Mouse (Mus musculus) heart, postnatal 10 days (tissue): ENCODE results near the gene Adh1. TPM values are rescaled to one million over a fixed set of nuclear protein-coding genes. Genes with fewer than 3 reads are reported as not detected.

Source experiments
- DNase-seq, 2 experiments: peaks; one replicate each; pipeline ENCODE4 v3.0.0; 2021
- intact Hi-C: fragments of 180-260 bp; cut with DNase I; formaldehyde crosslinking; loops from one replicate; pipeline ENCODE4 v1.15.1; 2025
- total RNA-seq, 2 experiments: library from RNA; stranded (reverse); gene quantifications; 2 replicates each; pipeline ENCODE4 v1.2.3; 2021

The Adh1 gene
- total RNA-seq, 2 experiments from 2014 or later = 24.1 to 54.7 TPM

DNA sequence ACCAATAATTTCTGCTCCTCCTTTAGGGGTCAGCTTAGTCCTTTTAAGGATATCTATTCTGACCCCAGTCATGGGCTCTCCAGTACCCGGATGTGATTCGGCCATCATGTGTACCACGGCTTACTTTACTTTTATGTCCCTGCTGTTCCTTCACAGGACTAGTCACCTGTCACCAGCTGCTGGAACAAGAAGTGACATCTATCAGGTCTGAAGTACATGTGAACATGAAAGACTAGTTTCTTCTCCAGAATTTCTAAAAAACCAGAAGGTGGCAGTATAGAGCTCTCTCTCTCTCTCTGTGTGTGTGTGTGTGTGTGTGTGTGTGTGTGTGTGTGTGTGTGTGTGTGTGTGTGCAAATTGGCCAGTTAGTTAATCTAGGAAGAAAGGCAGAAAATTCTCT is 20.4 kb upstream of the Adh1 start:
- intact Hi-C loops = loop anchor here (2.0 kb wide), 1 partner anchor 40 kb away; no protein-coding TSS in a partner anchor
- DNase-seq = peak in 1 of 2 experiments; percentile 6

DNA sequence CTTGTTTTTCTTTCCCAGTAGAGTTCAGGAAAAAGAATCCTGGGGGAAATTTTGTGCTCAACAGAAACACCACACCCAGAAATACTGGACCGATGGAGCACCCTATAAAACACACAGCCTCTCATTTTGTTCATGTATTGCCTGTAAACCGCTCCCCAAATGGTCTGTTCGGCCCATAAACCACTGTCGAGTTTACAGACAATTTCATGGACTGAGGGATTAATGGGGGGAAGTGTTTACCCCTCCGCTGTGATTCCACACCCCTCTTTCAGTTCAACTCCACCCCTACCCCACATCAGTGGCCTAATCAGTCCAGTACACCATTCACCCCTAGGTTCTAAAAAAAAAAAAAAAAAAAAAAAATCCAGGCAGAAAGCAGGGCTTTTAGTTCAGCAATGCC is 19.8 kb upstream of the Adh1 start:
- no peak for DNase-seq
- intact Hi-C loops = loop anchor here (2.0 kb wide), 1 partner anchor 40 kb away; no protein-coding TSS in a partner anchor

DNA sequence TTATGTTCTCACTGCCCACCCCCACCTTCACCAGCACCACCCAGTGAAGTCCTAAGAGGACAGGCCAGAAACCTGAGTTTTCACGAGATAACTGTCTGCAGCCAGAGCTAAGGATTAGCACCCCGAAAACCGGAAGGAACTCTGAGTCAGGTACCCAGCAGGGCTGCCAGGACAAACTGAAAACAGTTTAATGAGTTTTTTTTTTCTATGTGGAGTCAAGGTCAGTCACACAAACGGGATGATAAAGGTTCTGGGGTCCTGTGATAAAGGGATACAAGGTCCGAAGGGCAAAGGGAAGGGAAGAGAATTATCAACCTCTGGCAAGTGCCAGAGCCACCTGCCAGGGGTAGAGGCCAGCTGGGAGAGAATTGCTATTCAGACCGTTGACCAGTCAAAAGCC is 19.4 kb upstream of the Adh1 start:
- intact Hi-C loops = loop anchor here (2.0 kb wide), 1 partner anchor 39 kb away; no protein-coding TSS in a partner anchor
- DNase-seq = peak in 1 of 2 experiments; percentile 12

DNA sequence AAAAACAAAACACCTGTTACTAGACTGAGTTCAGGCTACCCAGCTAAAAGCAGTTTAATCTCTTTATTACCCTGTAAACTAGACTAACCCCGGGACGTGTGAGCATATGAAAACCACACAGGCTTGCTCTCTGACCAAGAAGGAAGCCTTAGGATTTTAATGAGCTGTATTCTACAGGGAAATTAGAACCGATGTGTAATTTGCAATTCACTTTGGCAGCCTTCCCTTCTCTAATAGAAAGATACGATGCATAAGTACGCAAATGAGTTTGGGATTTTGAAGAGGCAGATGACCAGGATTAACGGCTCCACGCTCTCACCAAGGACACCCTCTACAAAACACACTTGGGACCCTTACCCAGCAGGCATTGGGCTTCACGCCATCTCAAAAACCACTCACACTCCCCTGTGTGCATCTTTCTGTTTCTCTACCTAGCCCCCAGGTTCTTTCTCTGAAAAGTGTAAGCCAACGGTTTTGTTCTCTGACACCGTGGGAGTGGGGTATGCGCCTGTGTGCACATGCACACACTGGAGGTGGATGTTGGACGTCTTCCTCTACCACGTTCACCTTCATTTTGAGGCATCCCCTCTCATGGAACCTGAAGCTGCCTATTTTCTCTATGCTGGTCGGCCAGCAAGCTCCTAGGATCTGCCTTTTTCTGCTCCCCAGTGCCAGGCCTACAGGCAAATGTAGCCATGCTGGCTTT is 18.6 kb upstream of the Adh1 start:
- intact Hi-C loops = no loop called here
- no peak for DNase-seq

DNA sequence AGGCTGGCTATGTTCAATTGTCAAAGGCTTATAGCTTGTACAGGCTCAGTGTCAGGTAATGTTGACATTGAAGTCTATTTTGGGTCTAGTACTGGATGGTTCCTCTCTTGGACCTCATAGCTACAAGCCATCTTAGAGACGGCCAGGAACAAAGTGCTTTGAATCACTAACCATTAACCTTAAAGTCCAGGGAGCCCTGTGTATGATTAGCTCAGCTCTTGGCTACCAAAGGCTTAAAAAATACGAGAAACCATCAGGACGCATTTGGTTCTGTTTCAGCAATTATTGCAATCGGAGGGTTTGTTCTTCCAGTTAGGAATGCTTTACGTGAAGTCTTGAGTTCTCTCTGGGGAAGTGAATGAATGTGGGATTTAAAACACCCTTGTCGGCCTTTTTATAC is 17.9 kb upstream of the Adh1 start:
- intact Hi-C loops = no loop called here
- no peak for DNase-seq

DNA sequence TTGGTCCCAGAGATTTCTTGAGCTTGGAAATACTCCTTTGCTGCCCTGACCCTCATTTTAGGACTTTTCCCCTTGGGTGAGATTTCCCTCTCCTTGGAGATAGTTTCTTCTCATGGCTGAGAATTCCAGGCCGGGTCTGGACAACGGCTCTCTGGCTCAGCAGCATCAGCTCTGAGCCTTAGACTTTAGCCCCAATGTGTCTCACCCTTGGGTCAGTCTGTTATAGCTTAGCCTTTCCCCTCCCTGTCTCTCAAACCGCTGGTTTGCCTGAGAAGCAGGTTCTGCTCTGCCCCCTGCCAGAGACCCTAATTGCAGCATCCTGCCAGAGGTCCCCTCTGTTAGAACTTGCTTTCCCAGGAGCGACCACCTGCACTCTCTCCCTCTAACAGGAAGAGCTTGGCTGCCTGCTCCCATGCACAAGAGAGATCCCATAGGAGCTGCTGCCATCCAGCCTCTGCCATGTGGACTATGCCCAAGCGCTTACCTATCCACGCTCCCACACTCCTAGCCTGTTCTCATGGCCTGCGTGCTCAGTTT is 16.4 kb upstream of the Adh1 start:
- no peak for DNase-seq
- intact Hi-C loops = no loop called here

DNA sequence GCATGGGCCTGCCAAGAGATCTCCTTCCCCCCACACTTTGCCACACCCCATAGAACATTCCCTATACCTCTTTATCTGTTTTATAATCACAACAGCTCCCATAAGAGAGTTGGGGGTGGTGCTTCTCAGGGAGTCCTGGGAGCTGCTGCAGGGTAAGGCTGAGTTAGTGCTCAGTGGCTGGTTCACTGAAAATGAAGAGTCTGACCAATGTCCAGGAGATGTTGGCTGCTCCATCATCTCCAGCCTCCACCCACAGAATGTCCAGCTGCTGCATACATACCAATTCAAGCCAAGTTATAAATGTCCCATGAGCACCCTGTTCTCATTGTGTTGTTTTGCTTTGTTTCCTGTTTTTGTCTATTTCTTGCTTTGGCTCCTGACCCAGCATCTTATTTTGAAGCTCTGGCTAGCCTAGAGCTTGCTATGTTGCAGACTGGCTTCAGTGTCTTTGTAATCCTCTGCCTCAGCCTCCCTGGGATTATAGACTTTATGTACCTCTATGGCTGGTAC is 14.2 kb upstream of the Adh1 start:
- intact Hi-C loops = no loop called here
- DNase-seq = no peak

DNA sequence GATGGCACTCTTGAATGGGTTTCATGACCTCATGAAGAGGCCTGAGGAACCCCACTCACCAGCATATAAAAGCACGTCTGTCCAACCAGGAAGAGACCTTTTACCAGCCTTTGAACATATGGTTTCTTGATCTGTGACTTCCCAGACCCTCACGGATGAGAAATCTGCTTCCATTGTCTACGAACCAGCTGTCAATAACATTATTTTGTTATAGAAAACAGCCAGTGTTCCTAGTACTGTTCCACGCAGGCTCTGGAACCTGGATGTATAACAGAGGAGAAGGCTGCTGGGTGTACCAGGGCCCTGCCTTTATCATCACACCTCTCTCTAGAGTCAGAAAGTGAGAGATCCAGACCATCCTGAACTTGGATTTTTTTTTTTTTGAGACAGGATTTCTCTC is 13.6 kb upstream of the Adh1 start:
- intact Hi-C loops = no loop called here
- DNase-seq = no peak

DNA sequence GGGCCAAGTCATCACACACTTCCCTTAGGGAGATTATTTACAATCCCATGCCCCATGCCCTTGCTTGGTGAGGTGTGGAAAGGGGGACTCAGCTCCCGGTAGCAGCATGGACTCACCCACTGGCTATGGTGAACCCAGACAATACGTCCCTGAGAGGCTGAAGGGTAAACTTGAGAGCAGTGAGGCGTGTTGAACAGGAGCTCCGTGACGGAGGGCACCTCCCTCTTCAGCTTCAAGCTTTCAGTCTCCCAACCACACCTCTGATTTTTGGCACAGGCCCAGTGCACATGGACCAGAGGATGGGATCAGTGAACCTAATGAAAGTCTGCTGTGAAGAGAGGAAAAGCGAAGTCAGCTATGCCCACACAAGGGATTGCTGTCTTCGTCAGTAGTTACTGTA is 12.8 kb upstream of the Adh1 start:
- no peak for DNase-seq

DNA sequence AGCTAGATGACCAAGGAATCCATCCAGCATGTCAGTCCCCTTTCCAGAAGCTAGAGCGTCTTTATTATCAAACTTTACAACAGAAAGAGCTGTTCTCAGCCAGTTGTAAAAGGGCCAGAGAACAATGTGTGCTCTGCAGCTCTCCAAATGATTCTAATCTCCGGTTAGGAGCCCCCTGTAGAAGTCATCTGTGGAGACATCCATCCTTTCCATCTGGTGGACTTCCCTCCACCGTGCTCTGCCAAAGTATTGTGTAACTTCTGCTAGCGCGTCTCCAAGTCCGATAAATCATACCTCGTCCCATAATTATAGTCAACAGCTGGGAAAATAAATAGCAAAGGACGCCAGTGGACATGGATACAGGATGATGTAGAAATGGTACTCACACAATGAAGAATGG is 12.0 kb upstream of the Adh1 start:
- intact Hi-C loops = no loop called here

More for the DNA sequence above, 12.8 kb upstream of the Adh1 start:
- intact Hi-C loops = no loop called here

DNA sequence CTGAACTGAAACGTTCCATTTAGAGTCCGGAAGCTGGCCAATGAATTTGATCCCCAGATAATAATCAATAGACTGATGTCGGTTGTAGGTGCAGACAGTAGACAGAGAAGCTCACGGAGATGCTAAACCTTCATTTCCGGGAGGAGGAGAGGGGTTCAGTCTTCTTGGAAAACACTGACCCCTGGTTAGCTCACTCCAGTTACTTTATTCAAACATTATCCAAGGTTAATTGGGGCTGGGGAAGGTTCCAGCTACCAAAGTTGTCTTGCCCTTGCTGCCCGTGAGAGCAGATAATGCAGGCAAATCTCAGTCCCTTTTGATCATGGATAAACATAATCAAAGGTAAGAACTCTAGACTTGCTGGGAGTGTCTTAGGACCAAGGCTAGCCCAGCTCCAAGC is 9.6 kb upstream of the Adh1 start:
- intact Hi-C loops = no loop called here
- no peak for DNase-seq

More for the DNA sequence above, 12.0 kb upstream of the Adh1 start:
- DNase-seq = peak; percentile 52 to 60

DNA sequence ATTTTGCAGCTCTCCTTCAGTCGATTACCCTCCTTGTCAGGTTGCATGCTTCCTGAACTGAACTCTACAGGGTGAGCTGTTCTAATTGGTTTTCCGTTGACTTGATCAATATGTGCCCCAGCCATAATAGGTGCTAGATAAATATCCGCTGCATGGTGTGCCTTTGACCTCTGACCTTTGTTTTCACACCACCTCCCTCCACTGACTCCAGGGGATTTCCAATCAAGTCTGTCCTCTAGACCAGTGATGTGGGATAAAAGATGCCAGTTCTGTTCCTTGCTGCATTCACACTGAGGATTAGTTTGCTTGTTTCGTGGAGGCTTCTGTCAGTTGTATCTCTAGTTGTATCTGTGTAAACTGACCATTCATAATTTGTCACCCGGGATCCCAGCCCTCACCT is 6.6 kb upstream of the Adh1 start:
- DNase-seq = no peak
- intact Hi-C loops = no loop called here

DNA sequence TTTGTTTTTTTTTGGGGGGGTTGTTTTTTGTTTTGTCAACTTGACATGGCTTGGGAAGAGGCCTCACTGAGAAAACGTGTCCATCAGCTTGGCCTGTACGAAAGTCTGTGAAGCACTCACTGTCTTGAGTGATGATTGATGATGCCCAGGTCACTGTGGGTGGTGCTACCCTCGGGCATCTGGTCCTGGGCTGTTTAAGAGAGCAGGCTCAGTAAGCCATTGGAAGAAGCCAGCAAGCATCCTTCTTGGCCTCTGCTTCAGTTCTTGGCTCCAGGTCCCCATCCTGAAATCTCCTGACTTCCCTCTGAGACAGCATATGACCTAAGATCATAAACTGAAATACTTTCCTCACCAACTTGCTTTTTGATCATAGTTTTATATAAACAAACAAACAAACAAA is 5.4 kb upstream of the Adh1 start:
- no peak for DNase-seq
- intact Hi-C loops = no loop called here

DNA sequence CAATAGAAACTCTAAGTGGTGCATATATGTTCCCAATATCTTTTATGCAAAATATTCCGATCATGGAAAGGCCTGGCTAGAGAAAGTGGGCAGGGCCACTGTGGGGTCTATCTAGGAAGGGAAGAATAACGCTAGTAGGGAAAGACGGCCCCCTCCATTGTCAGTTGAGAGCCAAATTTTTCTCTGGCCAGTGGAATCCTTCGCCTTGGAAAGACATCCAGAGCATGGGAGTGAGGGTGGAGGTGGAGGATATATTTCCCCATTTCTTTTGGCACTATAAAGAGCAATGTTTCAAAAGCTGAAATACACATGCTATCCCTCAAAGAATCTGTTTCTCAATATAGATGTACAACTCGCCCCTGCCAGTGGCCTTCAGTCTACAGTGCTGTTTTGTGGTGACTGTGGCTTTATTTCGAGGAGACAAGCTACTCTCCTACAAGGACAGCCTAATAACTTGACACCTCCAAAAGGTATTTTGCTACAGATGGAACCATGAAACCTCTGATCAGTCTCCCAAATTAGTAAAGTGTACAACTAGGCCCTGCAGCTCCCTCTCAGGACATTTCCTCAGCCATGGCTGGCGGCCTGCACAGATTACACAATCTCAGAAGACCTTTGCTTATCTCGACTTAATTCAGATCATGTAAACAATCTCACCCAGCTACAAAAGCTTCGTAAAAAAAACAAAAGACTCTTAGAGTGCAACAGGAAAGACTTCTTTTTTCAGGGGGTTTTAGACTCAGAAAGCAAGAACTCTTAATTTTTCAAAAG is 4.8 kb upstream of the Adh1 start:
- intact Hi-C loops = no loop called here
- DNase-seq = no peak

DNA sequence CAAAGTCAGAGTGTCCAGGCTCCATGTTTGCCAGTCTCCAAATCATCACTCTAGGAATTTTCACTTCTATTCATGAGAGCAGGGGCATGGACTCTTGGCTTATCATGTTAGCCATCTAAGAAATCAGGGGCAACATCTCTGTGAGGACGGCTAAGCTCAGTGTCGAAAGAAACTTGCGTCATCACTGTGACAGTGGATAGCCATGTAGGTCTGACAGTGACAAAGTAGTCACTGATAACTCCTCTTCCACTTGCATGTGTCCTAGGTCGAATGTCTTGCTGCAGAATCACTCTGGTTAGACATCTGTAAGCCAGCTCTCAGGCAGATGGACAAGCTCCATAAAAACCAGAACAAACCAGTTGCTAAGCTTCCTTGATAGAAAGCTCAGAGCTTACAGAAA is 1.8 kb downstream of the Adh1 start:
- intact Hi-C loops = no loop called here
- no peak for DNase-seq

DNA sequence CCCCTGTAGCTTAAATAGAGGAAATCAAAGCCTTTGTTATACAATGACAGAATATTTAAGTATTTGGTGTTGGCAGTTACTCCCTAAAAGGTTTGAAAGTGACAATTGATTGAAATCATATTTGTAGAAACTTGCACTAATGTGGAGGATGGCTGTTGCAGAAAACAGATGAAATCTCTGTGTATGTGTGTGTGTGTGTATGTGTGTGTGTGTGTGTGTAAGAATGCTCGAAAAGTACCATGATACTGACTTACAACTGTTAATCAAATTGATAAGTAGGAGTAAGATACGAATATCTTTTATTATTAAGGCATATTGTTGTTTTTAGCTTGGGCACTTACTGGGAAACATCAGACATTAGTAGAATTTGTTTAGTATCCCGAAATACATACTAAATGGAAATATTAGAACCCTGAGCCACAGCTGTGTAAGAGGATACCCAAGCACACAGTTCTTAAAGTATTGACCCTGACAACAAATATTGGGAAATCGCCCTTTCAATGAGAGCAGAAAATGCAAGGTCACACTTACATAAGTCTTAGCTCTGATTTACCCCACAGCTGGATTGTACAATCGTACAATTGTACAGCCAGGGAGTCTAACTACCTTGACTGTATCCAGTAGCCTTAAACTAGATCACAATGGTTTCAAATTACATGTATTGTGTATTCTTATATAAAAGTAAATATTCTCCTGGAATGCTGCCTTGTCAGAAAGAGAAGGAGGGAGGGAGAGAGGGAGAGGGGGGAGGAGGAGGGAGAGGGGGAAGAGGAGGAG is 2.6 kb downstream of the Adh1 start:
- intact Hi-C loops = no loop called here
- no peak for DNase-seq

DNA sequence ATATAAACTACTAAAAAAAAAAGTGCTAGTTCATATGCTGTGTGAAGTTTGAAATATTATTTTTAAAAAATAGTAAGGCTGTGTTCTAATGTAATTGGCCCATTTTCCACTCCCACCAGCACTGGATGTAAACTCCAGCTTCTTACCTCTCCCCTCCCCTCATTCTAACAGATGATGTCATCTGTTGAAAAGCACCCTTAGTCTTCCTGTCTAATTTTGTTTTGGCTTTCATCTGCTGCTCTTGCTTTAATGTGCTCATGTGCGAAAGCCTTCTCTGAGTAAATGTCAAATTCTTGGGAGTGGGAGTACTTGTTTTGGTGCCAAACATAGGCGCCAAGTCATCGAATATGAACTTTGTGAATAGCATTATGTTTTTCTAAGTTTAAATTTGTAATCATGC is 3.9 kb downstream of the Adh1 start:
- intact Hi-C loops = no loop called here
- no peak for DNase-seq

DNA sequence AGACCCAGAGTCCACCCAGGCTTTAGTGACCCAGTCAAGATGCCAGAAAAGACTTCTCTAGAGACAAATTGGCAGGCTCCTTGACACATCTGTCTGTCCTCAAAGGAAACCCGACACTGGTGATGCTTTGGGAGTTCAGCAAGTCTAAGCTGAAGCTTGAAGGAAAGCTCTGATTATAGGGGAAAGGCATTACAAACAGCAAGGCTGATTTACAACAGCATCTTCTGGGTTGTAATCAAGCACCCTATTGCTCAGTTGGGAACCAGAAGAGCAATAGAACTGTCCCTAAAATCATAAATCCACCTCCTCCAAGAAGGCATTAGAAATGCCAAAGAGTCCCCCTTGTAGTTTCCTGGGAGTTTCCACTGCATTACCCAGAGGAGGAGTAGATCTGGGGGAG is 9.7 kb downstream of the Adh1 start:
- no peak for DNase-seq
- intact Hi-C loops = no loop called here

DNA sequence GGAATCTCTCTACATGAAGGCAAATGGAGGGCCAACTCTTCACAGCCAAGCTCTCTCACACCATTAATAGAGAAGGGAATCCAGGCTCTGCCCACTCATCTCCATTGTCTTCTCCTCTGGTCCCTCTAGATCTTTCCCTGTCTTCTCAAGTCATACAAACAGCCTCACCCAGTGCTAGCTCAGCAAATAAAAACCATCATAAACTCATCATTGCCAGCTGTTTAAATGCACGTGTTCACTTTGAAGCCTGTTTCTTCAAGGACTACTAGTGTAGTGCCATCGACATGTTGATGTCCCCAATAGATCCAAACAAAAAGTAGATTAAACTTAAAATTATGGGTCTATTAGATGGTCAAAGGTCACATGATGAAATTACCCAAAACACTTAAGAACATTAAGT is 10.5 kb downstream of the Adh1 start:
- DNase-seq = no peak
- intact Hi-C loops = no loop called here

DNA sequence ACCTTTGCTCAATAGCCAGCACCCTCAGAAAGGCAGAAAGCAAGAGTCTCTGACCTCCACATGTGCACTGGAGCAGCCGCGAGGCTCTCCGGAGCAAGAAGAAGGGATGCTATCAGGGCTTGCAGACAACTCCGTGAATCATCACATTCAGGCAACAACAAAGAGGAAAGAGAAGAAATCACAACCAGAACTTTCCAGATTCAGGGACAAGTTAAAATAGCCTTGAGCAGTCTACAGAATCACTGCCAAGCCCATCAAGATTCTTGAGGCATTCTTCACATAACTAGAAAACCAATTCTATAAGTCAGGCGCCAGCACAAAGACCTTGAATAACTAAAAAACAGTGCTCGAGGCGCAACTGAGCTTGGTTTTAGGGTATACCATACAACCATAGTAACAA is 12.3 kb downstream of the Adh1 start:
- intact Hi-C loops = no loop called here
- DNase-seq = no peak

DNA sequence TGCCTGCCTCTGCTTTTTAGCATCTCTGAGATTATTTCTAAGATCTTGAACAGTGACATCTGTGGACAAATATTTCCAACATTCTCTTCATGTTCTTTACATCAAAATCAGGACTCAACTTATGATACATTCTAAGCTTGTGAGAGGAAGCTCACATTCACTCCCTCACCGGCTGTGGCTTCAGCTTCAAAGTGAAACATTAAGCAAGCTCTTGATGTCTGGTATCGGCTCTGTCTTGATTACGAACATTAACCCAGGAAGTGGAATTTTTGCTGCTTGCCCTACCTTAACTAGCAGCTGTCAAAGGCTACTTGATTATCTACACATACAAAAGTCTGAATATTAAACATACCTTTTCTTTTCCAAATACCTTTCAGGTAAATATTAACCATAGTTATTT is 14.3 kb downstream of the Adh1 start:
- intact Hi-C loops = loop anchor here (5.0 kb wide), 1 partner anchor 132 kb away; no protein-coding TSS in a partner anchor
- DNase-seq = no peak
